ENCODE assay signal across 19 mouse cellular contexts in genomic region chr6:54342223-54342622, GRCm38 (mm10). TPM values are rescaled to one million over a fixed set of nuclear protein-coding genes. Genes with fewer than 3 reads are reported as not detected.
"Had no signal": no experiment of that assay in that cellular context is flagged by ENCODE, and none has a peak within 500 bp of the region (broad histone marks: within the 10 kb centered on the region; RNA-seq: fewer than 3 reads in every experiment).

No protein-coding gene starts in this region.

- ATAC-seq: midbrain, embryonic 13.5 days; midbrain, embryonic 15.5 days had no signal

- DNase-seq: lung, adult 18-20 months; lung, embryonic 14.5 days; lung, postnatal 10 days; lung, postnatal 4 days; retina, postnatal 1 day; right cerebral cortex, adult 18-20 months; right cerebral cortex, postnatal 25 days; right cerebral cortex, postnatal 4 days; spleen, adult 18-20 months; thymus, adult 2 months; thymus, postnatal 25 days; thymus, postnatal 4 days had no signal

- H3K9me3 ChIP-seq: midbrain, embryonic 10.5 days; midbrain, embryonic 13.5 days; midbrain, embryonic 15.5 days; neural tube, embryonic 13.5 days; neural tube, embryonic 15.5 days had no signal

- H3K9ac ChIP-seq: lung, embryonic 14.5 days; midbrain, embryonic 13.5 days; midbrain, embryonic 15.5 days; neural tube, embryonic 13.5 days; neural tube, embryonic 15.5 days had no signal

- H3K27ac ChIP-seq: midbrain, embryonic 10.5 days; midbrain, embryonic 13.5 days; midbrain, embryonic 15.5 days; neural tube, embryonic 13.5 days; neural tube, embryonic 15.5 days had no signal

- H3K4me1 ChIP-seq: midbrain, embryonic 10.5 days; midbrain, embryonic 13.5 days; midbrain, embryonic 15.5 days; neural tube, embryonic 15.5 days had no signal

- H3K27me3 ChIP-seq: midbrain, embryonic 13.5 days; midbrain, embryonic 15.5 days; neural tube, embryonic 13.5 days; neural tube, embryonic 15.5 days had no signal

- H3K4me2 ChIP-seq: lung, embryonic 14.5 days; midbrain, embryonic 13.5 days; midbrain, embryonic 15.5 days; neural tube, embryonic 13.5 days; neural tube, embryonic 15.5 days had no signal

- H3K4me3 ChIP-seq: midbrain, embryonic 10.5 days; midbrain, embryonic 13.5 days; midbrain, embryonic 15.5 days; myocyte; neural tube, embryonic 13.5 days; neural tube, embryonic 15.5 days had no signal

- H3K36me3 ChIP-seq: midbrain, embryonic 10.5 days; midbrain, embryonic 13.5 days; midbrain, embryonic 15.5 days; neural tube, embryonic 13.5 days; neural tube, embryonic 15.5 days had no signal

RNA-seq across cellular contexts. Expression of gene Prr15, which starts 16.6 kb away (rescaled TPM):
- total RNA-seq: megakaryocyte, adult 5-6 weeks had no signal
